Mouse (Mus musculus): ENCODE results near the gene Syn1.

DNA sequence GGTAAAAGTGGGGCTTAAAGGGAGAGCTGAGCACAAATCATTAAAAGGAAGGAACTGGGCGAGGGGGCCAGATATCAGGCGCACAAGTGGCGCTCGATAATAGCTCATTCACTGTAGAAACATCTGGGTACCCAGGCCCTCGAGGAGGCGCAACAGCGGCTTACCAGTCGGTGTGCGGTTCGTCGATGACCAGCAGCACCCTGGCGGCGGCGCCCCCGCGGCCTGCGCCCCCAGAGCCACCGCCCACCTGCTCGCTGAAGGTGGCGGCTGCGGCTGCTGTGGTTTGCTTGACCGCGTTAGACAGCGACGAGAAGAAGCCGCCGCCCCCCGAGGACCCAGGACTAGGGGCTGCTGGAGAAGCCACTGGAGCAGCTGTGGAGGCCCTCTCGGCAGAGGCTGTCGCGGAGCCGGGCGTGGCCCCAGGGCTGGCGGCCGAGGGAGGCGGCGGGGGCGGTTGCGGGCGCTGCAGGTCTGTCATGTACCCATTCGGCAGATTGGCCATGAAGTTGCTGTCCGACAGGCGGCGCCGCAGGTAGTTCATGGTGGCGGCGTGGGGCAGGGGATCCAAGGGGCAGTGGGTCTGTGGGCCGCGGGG lies 458 bp downstream of the Syn1 start:
- no peak for TF ChIP-seq EP300 (IDR thresholded peaks at IDR 0.05; ENCODE audit: low read depth)
- TF ChIP-seq CTCF (IDR thresholded peaks at IDR 0.05; ENCODE audit: low read depth): no peak

Data from liver, postnatal 0 days (tissue).